Mouse (Mus musculus) ES-Bruce4 (cell line): ENCODE measurements around the gene Slc7a11. TPM values are rescaled to one million over a fixed set of nuclear protein-coding genes. Genes with fewer than 3 reads are reported as not detected.

Experiments used
- H3K27ac ChIP-seq: 2 replicates; pipeline ENCODE4 v1.5.1; 2012; ENCODE audit warnings: low read length, inconsistent platforms; ENCODE audit not compliant: insufficient read depth
- H3K27me3 ChIP-seq: 2 replicates; pipeline ENCODE4 v1.6.1; 2012; ENCODE audit warnings: mild to moderate bottlenecking, low read length, inconsistent platforms; ENCODE audit not compliant: control insufficient read depth, poor library complexity, insufficient read depth, severe bottlenecking
- H3K36me3 ChIP-seq: 2 replicates; pipeline ENCODE4 v1.6.1; 2012; ENCODE audit warnings: inconsistent platforms, mild to moderate bottlenecking, low read length, moderate library complexity; ENCODE audit not compliant: control insufficient read depth, poor library complexity, insufficient read depth, severe bottlenecking
- H3K4me1 ChIP-seq: one replicate; pipeline ENCODE4 v1.8.1; 2011; ENCODE audit warnings: low read length; ENCODE audit not compliant: control insufficient read depth, insufficient read depth
- H3K4me3 ChIP-seq: 2 replicates; pipeline ENCODE4 v1.5.1; 2011; ENCODE audit warnings: low read depth, mild to moderate bottlenecking, low read length
- H3K9ac ChIP-seq: 2 replicates; pipeline ENCODE4 v1.6.1; 2012; ENCODE audit warnings: low read depth, mild to moderate bottlenecking, inconsistent platforms; ENCODE audit not compliant: poor library complexity, severe bottlenecking
- H3K9me3 ChIP-seq: replicated peaks from 2 replicates; pipeline ENCODE4 v1.6.1; 2012; ENCODE audit warnings: mild to moderate bottlenecking, low read length, inconsistent platforms; ENCODE audit not compliant: control insufficient read depth, poor library complexity, insufficient read depth, severe bottlenecking
- CTCF ChIP-seq: IDR thresholded peaks from one replicate; pipeline ENCODE4 v1.8.1; 2011; ENCODE audit warnings: low read depth, low read length
- EP300 ChIP-seq: IDR thresholded peaks from 2 replicates; pipeline ENCODE4 v1.6.1; 2011; ENCODE audit warnings: low read depth, low read length; ENCODE audit not compliant: insufficient read depth
- POLR2A ChIP-seq: IDR thresholded peaks from one replicate; pipeline ENCODE4 v1.8.1; 2011; ENCODE audit warnings: low read length; ENCODE audit not compliant: insufficient read depth
- polyA plus RNA-seq: library from polyadenylated mRNA; stranded (reverse); fragments of >200 nt; gene quantifications from 2 replicates; pipeline ENCODE4 v1.2.4, GENCODE M21; 2011; ENCODE audit warnings: low read depth; ENCODE audit not compliant: missing spikeins, insufficient read depth, insufficient read length

The Slc7a11 gene
- polyA plus RNA-seq, 1 experiment = 0.31 TPM

GRCm38 (mm10) chr3:50296956-50297355, 146.5 kb downstream of the Slc7a11 start:
- no peak overlapping the region for H3K4me3 ChIP-seq
- no peaks in the 10 kb centered on the region for H3K27me3 ChIP-seq
- H3K27ac ChIP-seq = no peak overlapping the region
- H3K9me3 ChIP-seq = no peaks in the 10 kb centered on the region
- no peaks in the 10 kb centered on the region for H3K4me1 ChIP-seq
- H3K36me3 ChIP-seq = no peaks in the 10 kb centered on the region
- no peak for TF ChIP-seq EP300
- TF ChIP-seq CTCF = no peak
- TF ChIP-seq POLR2A = no peak
- H3K9ac ChIP-seq = no peak overlapping the region

DNA sequence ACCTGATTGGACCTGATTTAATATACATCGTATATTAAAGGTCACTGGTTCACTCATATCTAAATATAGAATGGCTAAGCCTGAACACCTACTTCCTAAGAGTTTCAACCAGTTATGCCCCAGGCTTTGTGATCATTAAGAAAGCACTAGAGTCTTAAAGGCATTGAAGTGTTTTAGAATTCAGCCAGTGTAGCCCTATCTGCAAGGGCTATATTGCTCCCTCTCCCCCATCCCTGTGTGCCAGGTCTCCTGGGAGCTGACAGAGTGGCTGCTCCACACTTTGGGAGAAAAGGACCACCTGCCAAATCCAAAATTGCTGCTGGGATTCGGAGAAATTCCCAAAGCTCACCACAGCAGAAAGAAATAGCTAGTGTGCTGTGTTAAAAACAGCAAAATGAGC, 168.4 kb downstream of the Slc7a11 start:
- Histone ChIP-seq H3K27me3 (no peaks in the 10 kb centered on the region), H3K27ac (no peak overlapping the region)

DNA sequence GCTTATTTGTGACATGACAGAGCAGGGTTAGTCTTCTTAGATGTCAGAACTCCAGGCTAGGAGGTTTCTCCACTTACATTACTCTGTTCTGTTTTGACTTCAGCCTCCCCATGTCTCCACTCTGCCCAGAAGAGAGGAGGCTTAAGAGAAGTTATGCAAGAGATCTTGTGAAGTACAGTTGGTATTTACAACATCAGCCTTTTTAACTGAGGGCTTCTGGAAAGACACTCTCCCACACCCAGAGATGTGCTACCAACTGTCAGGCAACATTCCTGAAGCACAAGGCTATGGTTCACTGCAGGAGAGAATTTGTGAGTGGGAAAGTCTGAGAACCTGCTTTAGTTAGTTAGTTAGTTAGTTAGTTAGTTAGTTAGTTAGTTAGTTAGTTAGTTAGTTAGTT, 171.2 kb downstream of the Slc7a11 start:
- H3K36me3 ChIP-seq = no peaks in the 10 kb centered on the region
- no peaks in the 10 kb centered on the region for H3K27me3 ChIP-seq
- no peak overlapping the region for H3K27ac ChIP-seq
- TF ChIP-seq CTCF = no peak
- H3K4me3 ChIP-seq = no peak overlapping the region
- H3K9me3 ChIP-seq = no peaks in the 10 kb centered on the region
- no peak overlapping the region for H3K9ac ChIP-seq
- no peaks in the 10 kb centered on the region for H3K4me1 ChIP-seq

More for the DNA sequence above, 168.4 kb downstream of the Slc7a11 start:
- H3K9ac ChIP-seq = no peak overlapping the region
- H3K36me3 ChIP-seq = no peaks in the 10 kb centered on the region
- no peaks in the 10 kb centered on the region for H3K4me1 ChIP-seq
- no peak overlapping the region for H3K4me3 ChIP-seq
- H3K9me3 ChIP-seq = no peaks in the 10 kb centered on the region
- TF ChIP-seq EP300 = no peak
- TF ChIP-seq POLR2A = no peak
- TF ChIP-seq CTCF = no peak

DNA sequence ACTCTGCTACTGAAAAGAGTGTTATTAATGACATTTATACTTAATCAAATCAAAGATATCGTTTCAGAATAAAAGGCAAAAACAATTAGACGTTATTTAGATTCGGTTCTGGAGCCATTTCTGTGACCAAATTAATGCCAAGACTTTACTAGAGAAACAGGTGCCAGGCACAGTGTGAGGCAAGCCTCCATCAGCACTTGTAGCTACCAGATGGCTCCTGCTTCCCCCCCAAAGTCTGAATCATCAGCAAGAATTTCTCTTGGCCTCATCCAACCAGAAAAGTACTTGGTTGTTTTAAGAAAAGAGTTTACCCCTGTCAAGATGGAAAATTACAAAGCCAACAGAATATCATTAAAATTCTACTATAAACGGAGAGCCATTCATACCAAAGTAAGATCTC, 173.7 kb downstream of the Slc7a11 start:
- Histone ChIP-seq H3K9me3 (no peaks in the 10 kb centered on the region), H3K9ac (no peak overlapping the region), H3K4me1 (no peaks in the 10 kb centered on the region), H3K36me3 (no peaks in the 10 kb centered on the region), H3K27ac (no peak overlapping the region), H3K4me3 (no peak overlapping the region), H3K27me3 (no peaks in the 10 kb centered on the region)
- TF ChIP-seq CTCF = no peak
- no peak for TF ChIP-seq POLR2A
- no peak for TF ChIP-seq EP300

DNA sequence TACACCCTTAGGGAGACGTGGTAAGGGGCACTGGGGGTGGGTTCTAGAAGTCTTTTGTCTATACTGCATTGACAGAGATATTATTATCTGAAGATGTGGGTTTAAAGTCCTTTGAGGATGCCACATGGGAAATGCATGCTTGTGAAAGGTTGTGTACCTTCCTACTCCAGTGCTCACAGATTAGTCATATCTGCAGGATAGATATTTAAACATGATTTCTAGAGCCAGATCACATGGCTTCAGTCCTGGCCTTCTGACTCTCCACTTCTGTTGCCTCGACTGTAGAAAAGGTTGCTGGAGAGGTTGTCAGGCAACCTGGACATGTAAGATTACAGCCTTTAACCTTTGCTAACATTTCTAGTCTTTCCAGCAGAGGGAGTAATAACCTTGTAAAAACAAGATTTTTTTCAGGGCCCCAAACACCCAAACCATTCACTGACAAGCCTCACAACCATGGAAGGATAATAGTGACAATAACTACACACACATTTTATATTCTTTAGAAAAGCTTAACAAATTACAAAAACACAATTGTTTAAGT, 180.8 kb downstream of the Slc7a11 start:
- Histone ChIP-seq H3K27ac (no peak overlapping the region), H3K4me3 (no peak overlapping the region), H3K9me3 (no peaks in the 10 kb centered on the region), H3K27me3 (no peaks in the 10 kb centered on the region), H3K9ac (no peak overlapping the region), H3K4me1 (no peaks in the 10 kb centered on the region), H3K36me3 (no peaks in the 10 kb centered on the region)
- no peak for TF ChIP-seq EP300
- no peak for TF ChIP-seq POLR2A
- TF ChIP-seq CTCF = no peak

GRCm38 (mm10) chr3:50262066-50262465, 181.3 kb downstream of the Slc7a11 start:
- Histone ChIP-seq H3K9me3 (no peaks in the 10 kb centered on the region), H3K27me3 (no peaks in the 10 kb centered on the region), H3K9ac (no peak overlapping the region), H3K4me3 (no peak overlapping the region), H3K36me3 (no peaks in the 10 kb centered on the region), H3K27ac (no peak overlapping the region), H3K4me1 (no peaks in the 10 kb centered on the region)
- TF ChIP-seq CTCF = no peak
- TF ChIP-seq EP300 = no peak
- TF ChIP-seq POLR2A = no peak

GRCm38 (mm10) chr3:50260667-50261066, 182.7 kb downstream of the Slc7a11 start:
- Histone ChIP-seq H3K36me3 (no peaks in the 10 kb centered on the region), H3K9ac (no peak overlapping the region), H3K4me3 (no peak overlapping the region), H3K27me3 (no peaks in the 10 kb centered on the region), H3K27ac (no peak overlapping the region), H3K9me3 (no peaks in the 10 kb centered on the region), H3K4me1 (no peaks in the 10 kb centered on the region)
- TF ChIP-seq POLR2A (no peak), EP300 (no peak), CTCF (no peak)
